Mouse (Mus musculus) layer of hippocampus, postnatal 14 days (tissue): ENCODE results near the gene Arid1b. TPM values are rescaled to one million over a fixed set of nuclear protein-coding genes. Genes with fewer than 3 reads are reported as not detected.

Experiments used
- DNase-seq, 2 experiments: peaks; one replicate each; pipeline ENCODE4 v3.0.0; 2021 to 2022; ENCODE audit warnings: low spot score in 2 of 2, mixed read lengths in 1 of 2
- total RNA-seq, 2 experiments: library from RNA; stranded (reverse); gene quantifications; 2 replicates each; pipeline ENCODE4 v1.2.3; 2021

The Arid1b gene
- total RNA-seq, 2 experiments from 2014 or later = 83.5 to 95.2 TPM

DNA sequence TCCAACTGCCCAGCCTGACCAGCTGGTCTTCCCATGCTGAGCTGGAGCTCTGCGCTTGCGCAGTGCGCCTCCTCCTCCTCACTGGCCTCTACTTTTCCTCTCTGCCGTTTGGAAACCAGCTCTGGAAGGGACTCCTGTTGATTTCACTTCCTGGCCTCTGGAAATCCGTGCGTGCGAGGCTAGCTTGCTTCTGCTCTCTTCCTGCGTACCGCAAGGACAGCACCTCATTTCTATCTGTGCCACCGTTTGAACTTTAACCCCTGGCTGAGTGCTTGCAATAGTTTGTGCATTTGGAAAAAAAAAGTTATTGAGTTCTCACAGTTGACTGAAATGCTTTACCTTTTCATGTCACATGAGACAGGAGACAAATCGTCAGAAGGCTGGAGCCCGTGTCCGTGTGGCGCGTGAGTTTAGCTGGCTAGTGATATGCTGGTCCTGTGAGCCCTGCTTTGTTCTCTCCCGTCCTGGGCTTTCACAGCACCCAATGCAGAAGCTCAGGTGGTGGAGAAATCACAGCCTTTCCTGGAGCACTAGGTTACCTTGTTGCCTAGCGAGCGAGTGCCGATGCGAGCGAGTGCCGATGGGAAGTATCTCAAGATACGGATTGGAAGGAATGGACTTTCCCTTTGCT is 20.3 kb downstream of the Arid1b start:
- no peak for DNase-seq

DNA sequence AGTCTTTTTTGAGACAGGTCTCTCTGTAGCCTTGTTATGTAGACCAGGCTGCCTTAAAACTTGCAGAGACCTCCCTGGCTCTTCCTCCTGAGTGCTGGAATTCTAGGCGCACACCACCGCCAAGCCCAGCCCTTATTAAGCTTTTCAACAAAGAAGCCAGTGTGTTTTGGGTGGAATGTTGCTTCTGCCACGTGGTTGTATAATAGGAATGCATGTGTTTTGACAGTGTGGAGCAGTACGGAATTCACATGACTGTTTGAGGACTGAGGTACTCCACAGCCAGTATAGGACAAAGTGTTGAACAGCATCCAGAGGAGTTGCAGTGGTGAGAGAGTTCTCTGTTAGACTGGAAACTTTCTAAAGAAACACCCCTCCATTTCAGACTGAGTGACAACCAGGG is 22.3 kb downstream of the Arid1b start:
- DNase-seq = no peak

DNA sequence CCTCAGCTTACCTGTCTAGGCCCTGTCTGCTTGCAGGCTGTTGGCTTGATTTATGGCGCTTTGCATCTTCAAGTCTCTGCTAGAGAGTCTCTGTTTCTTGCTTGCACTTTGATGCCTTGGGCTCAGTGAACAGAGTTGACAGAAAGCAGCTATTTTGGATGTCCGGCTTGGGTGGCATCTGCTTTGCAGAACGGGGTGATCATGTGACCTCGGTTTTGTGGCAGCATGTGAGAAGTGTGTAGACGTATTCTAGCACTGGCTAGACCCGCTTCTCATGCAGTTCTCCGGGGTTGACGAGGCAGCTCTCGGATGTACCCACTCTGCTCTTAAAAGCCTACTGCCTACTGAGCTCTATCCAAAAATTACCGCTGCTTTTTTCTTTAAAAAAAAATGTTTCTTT is 22.9 kb downstream of the Arid1b start:
- no peak for DNase-seq

DNA sequence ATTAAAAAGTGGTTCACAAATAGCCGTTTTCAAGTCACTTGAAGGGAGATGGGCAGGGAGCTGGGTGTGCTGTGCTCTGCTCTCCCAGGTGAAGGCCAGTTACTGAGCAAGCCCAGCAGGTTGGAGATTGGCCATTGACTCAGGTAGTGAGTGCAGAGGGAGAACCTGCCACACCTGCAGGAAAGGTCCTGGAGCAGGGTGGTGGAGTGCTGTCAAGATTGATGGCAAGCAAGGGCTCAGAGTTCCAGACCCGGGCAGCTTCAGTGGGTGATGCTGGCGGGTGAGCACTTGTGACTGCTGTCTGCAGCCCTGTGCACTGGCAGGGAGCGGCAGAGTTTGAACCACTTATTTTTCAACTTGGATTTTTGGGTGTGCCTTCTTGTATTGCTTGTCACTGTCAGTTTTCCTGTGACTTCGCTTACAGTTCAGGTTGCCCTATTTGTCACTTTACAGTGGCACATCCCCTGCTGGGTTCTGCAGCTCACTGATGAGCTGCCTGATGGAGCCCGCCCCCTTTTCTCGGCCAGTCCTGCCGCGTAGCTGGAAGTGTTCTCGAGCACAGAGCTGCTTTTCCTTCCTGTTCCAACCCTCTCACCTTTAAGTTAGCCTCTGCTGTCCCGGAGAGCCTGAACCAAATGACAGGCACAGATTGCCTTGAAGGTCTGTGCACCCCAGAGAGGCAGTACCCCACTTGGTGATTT is 27.3 kb downstream of the Arid1b start:
- DNase-seq = no peak

DNA sequence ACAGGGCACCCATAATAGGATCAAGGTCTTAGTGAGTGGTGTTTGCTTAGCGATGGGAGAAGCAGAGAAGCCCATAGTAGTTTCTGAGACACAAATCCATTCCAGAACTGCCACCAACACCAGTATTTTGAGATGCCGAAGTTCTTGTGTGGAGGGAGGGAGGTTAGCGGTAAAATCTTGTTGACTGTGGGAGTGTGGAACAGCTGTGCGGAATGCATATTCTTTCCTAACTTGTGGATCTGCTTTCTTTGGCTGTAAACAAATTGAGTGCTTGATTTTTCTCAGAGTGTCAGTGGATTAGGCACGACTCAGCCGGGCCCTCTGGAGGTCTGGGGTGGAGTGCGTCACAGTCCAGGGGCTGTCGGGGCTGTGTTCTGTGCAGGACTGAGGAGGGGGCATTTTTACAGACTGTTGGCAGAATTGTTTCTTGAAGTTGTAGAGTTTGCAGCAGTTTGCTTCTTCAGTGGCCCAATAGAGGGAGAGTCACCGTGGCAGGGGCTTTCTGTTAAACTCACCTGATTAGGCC is 27.9 kb downstream of the Arid1b start:
- no peak for DNase-seq

DNA sequence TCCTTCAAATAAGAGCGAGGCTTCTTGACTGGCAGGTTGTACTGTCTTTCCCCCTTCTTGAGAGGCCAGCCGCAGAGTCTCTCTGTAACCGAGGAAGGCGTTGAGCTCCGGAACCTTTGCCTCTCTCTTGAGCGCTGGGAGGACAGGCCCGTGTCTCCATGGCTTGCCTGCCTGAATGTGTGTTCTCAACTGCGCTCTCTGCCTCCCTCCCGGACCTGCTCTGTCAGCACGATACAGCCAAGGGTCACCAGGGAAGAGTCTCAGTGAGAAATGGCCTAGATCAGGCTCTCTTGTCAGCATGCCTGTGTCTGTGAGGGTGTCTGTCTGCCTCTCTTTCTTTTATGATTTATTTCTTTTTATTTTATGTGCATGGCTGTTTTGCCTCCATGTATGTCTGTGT is 29.6 kb downstream of the Arid1b start:
- no peak for DNase-seq

DNA sequence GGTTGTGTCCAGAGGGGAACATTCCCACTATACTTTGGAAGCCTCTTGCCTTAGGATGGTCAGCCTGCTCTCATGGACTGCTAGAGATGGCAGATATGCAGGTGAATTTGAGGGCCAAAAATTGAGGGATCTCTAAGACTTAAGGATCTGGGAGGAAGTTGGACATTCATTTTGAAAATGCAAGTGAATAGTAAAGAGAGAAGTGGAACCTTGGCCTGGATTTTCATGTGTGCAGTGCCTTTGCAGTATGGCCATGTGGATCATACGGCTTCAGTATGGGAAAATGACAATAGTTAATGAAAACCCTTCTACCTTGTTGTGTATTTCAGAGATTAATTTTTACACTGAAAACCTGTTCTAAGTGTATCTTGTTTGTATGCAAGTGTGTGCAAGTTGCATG is 31.3 kb downstream of the Arid1b start:
- no peak for DNase-seq

DNA sequence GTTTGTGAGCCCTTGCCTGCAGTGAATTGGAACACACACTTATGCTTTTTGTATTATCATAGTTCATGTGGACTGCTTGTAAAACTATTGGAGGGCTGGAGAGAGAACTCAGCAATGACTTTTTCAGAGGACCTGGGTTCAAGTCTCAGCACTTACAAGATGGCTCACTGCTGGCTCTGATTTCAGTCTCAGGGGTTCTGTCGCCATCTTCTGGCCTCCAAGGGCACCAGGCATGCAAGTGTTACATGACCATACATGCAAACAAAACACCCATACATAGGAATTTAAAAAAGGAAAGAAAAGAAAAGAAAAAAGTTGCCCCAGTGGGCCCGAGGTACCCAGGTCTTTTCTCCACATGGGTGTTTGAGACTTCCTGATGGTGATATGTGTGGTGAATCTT is 32.4 kb downstream of the Arid1b start:
- no peak for DNase-seq

DNA sequence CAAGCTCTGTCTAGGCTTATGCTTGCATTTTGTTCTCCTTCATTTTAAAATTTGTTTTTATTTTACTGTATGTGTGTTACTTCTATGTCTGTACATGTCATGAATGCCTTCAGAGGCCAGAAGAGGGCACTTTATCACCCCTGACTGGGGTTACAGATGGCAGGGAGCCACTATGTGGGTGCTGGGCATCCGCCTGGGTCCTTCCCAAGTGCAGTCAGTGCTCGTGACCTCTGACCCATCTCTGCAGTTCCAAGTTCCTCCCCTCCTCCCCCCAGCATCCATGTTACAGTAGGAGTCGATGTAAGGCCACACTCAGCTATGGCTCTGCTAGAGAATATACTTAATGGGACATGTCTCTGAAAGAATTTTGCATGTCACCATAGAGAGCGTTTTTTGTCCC is 35.0 kb downstream of the Arid1b start:
- no peak for DNase-seq

DNA sequence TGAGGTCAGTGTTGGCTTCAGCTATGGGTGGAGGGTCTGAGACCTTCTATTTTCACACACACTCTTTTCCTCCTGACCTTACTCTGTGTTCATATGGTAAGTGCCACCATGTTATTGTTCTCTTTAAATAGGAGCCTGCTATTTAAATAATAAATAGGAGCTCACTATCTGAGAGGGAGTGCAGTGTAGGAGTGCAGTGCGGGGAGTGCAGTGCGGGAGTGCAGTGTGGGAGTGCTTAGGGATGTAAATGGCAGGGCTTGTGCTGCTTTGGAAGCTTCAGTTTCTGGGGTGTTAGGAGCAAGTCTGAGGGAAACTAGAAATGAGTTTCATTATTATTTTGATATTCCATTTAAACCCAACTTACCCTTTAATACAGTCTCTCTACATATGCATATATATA is 36.2 kb downstream of the Arid1b start:
- no peak for DNase-seq

DNA sequence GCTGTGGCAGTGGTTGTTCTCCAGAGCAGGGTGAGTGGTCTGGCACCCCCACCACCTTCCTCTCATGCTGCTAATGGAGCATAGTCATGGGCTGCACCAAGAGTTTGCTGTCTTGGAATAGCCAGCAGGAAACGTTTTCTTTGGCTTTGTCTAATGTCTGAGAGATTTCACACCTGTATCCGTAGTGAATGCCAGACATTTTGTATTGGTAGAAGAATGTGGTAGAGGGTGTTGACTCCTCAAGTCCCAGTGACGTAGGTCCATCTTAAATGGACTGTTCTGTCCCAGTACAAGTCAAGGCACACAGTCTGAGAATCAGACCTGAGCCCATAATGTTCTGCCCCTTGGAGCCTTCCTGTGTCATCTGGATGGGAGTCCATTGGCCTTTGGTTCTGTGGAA is 39.2 kb downstream of the Arid1b start:
- no peak for DNase-seq

DNA sequence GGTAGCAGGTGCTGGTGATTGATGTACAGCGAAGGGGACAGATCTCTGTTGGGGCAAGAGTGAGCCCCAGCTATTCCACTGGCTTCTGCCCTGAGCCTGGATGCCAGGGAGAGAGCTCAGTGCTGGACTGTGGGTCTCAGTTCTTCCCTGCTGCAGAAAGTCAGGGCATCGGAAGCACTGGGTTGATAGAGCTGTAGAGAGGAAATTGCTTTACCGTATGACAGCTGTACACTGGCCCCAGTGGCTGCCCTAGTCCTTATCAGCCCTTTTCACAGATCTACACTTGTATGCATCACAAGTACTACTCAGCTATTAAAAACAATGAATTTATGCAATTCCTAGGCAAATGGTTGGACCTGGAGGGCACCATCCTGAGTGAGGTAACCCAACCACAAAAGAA is 40.1 kb downstream of the Arid1b start:
- DNase-seq = no peak

DNA sequence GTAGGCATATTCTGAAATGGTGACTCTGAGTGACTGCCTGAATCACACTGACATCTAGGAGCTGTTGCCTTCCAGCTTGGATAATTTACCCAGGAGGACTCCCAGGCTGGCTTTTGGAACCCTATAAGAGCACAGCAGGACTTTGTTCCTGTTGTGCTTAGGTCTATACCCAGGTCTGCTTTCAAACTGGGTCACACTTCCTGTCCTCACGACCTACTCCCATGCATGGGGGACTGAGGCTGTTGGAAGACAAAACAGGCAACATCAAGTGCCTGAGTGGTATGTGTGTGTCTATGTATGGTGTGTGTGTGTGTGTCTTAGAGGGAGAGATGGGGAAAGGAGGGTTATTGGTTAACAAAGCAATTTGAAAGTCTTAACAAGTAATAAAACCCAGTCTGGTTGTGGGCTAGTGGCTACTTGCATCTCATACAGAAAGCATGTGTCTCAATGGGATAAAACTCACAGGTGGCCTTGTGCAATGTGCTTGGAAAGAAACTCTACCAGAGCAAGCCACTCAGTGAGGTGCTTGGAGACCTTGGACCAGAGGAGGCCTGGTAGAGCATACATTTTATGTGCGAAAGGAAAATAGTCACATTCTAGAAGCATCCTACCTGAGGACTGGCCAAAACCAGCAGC is 42.2 kb downstream of the Arid1b start:
- no peak for DNase-seq

DNA sequence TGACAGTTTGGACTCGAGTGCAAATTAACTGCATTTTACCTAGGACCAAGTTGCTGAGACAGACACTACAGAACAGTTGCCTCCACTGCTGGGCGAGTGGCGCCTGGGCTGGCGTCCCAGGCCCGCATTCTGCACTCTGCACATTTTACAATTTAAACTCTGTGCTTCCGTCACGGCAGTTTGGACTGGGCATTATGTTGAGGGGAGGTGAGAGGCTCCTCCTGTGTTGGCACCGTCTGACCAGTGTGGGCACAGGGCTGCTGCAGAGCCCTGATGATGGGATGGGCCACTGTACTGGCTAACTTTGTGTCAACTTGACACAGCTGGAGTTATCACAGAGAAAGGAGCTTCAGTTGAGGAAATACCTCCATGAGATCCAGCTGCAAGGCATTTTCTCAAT is 43.1 kb downstream of the Arid1b start:
- no peak for DNase-seq

DNA sequence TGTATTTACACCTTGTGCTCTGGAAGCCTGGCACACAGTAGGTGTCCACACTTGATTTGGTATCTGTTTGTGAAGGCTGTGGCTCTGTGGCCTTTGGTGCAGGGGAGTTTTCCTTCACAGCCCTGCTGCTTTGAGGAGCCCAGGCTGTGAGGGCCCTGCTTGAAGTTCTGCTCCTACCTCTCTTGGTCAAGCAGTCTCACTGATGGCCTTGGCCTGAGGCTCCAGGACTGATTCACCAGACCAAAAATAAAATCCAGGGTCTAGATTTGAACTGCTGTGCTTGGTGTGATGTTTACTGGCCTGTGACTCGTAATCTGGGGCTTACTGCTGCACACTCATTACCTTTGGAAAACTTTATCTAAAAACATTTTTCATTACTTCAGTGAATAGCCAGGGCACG is 45.7 kb downstream of the Arid1b start:
- no peak for DNase-seq

DNA sequence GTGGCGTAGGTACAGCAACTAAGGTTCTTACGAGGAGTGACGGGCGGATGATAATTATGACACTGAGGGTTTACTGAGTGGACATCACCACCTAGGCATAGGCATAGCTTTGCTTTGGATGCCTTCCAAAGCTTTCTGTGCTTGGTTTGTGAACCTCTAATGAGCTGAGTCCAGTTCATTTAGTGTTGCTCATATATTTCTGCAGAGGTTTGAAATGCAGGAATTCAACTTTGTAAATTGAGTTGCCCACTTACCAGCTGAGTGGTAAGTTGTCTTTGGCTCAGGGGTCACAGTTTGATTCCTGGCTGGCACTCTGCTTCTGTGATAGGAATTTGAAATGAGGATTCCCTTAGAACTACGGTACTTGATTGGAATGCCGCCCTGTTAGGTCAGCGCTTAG is 49.7 kb downstream of the Arid1b start:
- DNase-seq = no peak

DNA sequence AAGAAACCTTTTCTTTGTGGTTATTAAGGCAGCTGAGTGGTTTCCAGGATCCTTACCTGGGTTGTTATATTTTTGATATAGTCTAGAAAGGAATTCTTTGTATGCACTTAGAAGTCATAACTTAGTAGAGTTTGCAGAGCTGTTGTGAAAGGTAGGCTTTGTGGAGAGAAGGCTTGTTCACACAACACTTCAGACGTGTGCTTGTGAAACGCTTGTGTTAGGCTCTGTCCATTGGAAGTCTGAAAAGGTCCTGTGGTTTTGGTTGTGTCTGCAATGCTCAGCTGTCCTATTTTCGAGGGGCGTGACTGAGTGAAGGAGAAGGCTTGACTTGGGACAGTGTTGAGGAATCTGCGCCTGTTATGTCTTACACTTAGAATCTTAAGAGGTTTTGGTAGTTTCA is 51.5 kb downstream of the Arid1b start:
- no peak for DNase-seq

DNA sequence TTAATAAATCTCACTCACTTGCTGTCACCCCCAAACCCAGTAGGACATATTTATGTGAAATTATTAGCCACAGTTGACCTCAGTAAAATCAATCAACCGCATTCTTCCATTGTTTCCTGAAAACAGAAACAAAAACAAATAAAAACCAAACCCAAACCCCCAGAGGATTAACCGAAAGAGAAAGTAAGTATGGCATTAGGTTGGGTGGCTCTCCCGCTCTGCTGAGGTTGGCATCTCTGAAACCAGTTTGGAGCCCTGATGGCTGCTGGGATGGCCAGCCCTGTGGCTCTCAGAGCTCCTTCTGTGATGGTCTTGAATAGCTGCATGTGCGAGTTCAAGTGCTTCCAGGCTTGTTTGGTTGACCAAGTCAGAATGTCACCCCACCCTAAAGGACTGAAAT is 53.2 kb downstream of the Arid1b start:
- DNase-seq = no peak

DNA sequence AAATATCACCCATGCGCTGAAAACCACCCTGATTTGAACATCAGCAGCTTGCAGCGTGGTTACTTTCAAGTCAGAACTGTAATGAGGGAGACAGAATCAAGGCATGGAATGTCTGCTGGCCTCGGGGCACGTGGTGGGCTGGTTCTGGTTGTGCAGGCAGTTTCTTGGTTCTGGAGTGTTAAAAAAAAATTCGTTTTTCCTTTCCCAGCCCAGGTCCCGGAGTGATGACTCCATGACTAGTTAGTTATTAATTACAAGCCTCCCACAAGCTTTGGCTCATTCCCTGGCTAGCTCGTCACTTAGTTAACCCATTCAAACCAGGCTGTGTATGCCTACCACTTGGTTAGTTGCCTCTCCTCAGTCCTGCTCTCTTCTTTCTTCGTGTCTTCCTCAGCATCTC is 56.1 kb downstream of the Arid1b start:
- no peak for DNase-seq

DNA sequence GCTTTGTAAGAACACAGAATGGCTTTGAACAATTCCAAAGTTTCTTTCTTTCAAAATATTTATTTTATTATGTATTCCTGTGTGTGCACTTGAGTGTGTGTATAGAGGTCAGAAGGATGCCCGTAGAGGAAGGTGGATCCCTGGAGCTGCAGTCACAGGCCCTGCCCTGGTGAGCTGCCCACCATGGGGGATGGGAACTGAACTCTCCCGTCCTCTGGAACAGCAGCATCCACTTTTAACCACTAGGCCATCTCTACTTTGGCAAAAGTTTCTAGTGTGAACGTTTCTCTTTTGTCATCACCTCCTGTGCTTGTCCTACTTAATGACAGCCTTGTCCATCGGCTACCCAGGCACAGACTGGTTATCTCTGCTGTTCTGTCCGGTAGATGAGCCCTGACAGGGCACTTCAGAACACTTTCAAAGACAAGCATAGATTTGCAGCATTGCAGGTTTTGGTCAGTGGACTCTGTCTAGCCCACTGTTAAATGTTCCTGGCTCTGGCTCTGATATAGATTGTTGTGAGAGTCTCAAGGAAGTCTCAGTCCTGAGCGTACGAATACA is 56.9 kb downstream of the Arid1b start:
- no peak for DNase-seq

DNA sequence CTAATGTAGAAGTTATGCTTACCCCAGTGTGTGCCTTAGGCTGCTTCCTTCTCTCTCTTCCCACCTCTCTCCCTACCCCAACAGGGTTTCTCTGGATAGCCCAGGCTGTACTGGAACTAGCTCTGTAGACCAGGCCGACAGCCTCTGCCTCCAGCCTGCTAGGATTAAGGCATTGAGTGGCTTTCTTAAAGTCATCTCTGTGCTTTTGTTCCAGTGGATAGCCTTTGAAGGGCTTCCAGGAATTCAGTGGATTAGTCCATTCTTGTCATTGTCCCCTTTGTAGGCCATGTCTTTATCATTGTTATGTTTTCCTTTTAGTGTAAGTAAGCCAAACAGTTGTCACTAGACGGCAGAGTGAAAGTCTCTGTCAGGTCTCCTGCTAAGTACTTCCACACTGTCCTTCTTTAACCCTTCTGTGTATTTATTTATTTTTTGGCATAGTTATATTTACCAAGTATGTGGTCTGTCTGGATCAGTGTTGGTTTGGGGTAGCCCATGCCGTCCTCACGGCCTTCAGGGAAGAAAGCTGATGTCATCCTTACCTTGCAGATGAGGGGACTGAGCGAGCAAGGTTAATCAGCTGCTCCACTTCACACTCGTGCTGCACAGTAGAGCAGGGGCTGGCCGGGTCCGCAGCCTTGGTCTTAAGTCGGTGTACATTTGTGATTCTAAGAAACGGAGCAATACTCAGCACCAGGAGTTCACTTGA is 58.1 kb downstream of the Arid1b start:
- no peak for DNase-seq

DNA sequence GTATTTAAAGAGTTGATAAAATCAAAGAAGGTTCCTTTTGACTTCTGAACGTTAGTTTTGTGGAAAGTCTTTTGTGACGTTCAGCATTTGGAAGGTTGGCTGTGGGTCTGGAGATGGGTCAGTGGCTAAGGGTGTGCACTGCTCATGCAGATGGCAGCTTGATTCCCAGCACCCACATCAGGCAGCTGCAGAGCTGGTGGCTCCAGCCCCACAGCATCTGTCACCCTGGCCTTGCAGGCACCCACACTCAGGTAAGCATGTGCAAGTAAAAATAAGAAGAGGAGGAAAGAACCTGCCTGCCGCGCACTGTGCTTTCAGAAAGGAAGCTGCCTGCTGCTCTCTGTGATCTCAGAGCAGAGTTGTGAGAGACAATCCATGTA is 58.7 kb downstream of the Arid1b start:
- no peak for DNase-seq
